Mouse (Mus musculus) cerebral cortex, adult 2 months (tissue): ENCODE measurements around the gene Ehd1.

ENCODE experiments used
- WGBS: fragments of 180-500 bp; shearing (Covaris S2); methylation state at CpG from one replicate; pipeline ENCODE4 v1.1.7; 2018; 5-methylcytosine and 5-hydroxymethylcytosine counted together

Ehd1 gene

GRCm38 (mm10) chr19:6261379-6261778 lies 15.1 kb upstream of the Ehd1 start:
- WGBS, result 92% methylated on average over 14 of the region's 14 CpGs

- 58% methylated on average over 7 of the region's 7 CpGs for WGBS
Observed at GRCm38 (mm10) chr19:6262222-6262621, 14.3 kb upstream of the Ehd1 start.

- WGBS, result 85% methylated on average over 8 of the region's 8 CpGs
Observed at GRCm38 (mm10) chr19:6262839-6263433, 13.6 kb upstream of the Ehd1 start.

GRCm38 (mm10) chr19:6264200-6264599 lies 12.3 kb upstream of the Ehd1 start:
- WGBS, result 39% methylated on average over 9 of the region's 9 CpGs

DNA sequence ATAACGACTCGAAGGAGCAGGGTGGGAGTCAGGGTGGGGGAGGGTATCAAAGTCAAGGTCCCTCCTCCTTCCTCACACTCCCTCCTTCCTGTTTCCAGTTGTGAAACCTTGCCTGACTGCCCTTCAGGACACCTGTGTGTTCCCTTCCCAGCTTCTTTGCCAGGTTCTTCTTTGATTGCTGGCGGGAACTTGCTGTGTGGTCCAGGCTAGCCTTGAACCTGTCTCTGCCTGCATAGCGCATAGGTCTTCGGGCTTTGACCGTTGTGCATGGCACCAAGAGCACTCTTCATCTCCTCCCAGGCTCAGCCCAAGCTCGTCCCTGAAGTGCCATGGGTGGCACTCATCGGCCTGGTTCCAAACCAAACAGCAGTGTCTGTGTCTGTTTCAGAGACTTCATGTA lies 11.6 kb upstream of the Ehd1 start:
- whole genome bisulfite sequencing, result 90% methylated on average over 8 of the region's 8 CpGs

GRCm38 (mm10) chr19:6265727-6266182 lies 10.8 kb upstream of the Ehd1 start:
- WGBS, result 75% methylated on average over 6 of the region's 6 CpGs

- WGBS, result 45% methylated on average over 11 of the region's 11 CpGs
Observed at GRCm38 (mm10) chr19:6267306-6268169, 9.0 kb upstream of the Ehd1 start.

- 14% methylated on average over 8 of the region's 8 CpGs for WGBS
Observed at GRCm38 (mm10) chr19:6268170-6268528, 8.4 kb upstream of the Ehd1 start.

DNA sequence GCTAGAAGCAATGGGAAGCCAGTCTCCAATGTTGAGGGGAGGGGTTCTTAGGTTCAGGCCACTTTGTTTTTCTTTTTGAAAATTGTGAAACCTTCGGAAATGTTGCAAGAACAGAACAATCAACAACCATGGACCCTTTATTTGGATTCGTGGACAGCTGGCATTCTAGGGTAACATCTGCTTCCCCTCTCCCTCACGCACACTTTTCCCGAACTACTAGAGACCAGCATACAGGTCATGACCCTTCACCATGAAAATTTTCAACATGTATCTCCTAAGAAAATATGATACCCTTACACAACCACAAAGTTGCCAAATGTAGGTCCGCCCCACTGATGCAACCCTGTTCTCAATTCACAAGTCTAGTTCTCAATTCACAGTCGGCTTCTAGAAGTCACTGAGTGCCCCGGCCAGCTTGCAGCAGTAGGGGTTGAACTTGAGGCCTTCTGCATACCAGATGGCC lies 7.8 kb upstream of the Ehd1 start:
- 78% methylated on average over 7 of the region's 7 CpGs for WGBS

DNA sequence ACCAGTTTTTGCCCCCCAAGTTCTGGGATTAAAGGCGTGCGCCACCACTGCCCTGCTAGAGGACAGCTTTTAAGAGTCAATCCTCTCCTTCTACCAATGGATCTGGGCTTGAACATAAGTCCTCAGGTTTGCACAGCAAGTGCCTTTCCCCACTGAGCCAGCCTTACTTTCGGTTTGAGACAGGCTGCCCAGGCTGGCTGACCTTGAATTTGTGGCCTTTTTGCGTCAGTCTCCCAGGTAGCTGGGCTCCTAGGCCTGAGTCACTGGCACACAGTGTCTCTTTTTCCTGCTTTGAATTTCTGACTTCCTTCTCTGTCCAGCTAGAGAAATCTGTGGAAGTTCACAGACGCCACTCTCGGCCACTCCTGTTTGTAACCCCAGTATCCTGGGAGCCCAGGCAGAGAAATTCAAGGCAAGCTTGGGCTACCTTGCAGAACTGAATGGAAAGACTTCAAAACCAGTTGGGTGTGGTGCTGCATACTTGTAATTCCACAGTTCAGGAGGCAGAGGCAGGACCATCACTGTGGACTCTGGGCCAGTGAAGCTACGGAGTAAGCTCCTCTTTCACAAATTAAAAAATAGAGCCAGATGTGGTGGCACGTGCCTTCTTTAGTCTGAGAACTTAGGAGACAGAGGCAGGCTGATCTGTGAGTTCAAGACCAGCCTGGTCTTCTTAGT lies 6.6 kb upstream of the Ehd1 start:
- 92% methylated on average over 8 of the region's 8 CpGs for WGBS

- WGBS, result 86% methylated on average over 9 of the region's 9 CpGs
Observed at GRCm38 (mm10) chr19:6270661-6271060, 5.9 kb upstream of the Ehd1 start.

GRCm38 (mm10) chr19:6271206-6271605 lies 5.3 kb upstream of the Ehd1 start:
- WGBS, result 72% methylated on average over 8 of the region's 8 CpGs

GRCm38 (mm10) chr19:6272053-6272452 lies 4.5 kb upstream of the Ehd1 start:
- WGBS, result 88% methylated on average over 7 of the region's 7 CpGs

DNA sequence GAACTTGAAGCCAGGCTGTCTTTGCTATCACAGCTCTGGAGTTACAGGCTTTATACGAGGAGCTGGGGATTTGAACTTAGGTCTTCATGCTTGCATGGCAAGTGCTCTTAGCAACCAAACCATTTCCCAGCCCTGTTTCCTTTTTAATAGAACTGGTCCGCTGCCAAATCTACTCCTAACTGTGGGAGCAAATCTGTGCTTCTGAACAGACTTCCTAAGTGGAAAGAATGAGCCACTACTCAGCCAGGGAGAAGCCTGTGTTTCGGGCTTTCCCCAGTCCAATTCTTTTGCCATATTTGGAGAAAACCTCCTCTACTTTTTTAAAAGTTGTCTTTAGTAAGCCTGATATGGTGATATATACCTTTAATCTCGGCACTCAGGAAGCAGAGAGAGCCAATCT lies 3.8 kb upstream of the Ehd1 start:
- 51% methylated on average over 4 of the region's 4 CpGs for WGBS

DNA sequence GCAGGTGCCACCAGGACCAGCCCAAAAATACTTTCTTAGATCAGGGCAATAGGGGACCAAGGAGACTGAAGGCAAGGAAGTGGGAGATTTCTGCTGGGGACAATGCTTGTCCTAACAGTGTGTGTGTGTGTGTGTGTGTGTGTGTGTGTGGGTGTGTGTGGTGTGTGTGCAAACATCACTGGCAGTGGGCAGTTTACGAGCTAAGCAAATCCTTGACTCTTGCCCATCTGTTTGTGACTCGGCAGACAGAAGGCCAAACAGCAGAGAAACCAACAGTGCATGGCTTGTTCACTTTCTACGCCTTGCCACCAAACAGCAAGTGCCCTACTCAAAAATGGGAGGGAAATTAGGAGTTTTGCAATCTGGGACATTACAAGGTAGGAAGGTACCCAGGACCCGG lies 2.9 kb upstream of the Ehd1 start:
- 75% methylated on average over 4 of the region's 4 CpGs for WGBS

GRCm38 (mm10) chr19:6273998-6274608 lies 2.4 kb upstream of the Ehd1 start:
- WGBS, result 91% methylated on average over 13 of the region's 13 CpGs

GRCm38 (mm10) chr19:6275740-6276389 lies 660 bp upstream of the Ehd1 start:
- 11% methylated on average over 15 of the region's 15 CpGs for WGBS

GRCm38 (mm10) chr19:6277661-6278438 lies 1.3 kb downstream of the Ehd1 start:
- 9% methylated on average over 10 of the region's 10 CpGs for WGBS

- WGBS, result 38% methylated on average over 6 of the region's 6 CpGs
Observed at GRCm38 (mm10) chr19:6278439-6279073, 2.0 kb downstream of the Ehd1 start.

- 73% methylated on average over 6 of the region's 6 CpGs for WGBS
Observed at GRCm38 (mm10) chr19:6279481-6280144, 3.1 kb downstream of the Ehd1 start.
